Mouse (Mus musculus) kidney, embryonic 16.5 days (tissue): ENCODE measurements around the gene 1700019N19Rik. TPM values are rescaled to one million over a fixed set of nuclear protein-coding genes. Genes with fewer than 3 reads are reported as not detected.

Source experiments
- ATAC-seq: fragments of 200-750 bp; cut with Nextera tagmentation; 2 replicates; pipeline ENCODE4 v1.8.0; 2017; ENCODE audit warnings: moderate TSS enrichment; ENCODE audit not compliant: low FRiP score, low TSS enrichment
- H3K27ac ChIP-seq: fragments of 300-500 bp; sonication (generic); 2 replicates; pipeline ENCODE4 v1.5.1; 2014; ENCODE audit warnings: low read length
- H3K27me3 ChIP-seq: fragments of 300-500 bp; sonication (generic); 2 replicates; pipeline ENCODE4 v1.6.1; 2014; ENCODE audit warnings: low read length, control low read depth, mixed read lengths; ENCODE audit not compliant: insufficient read depth
- H3K36me3 ChIP-seq: fragments of 300-500 bp; sonication (generic); 2 replicates; pipeline ENCODE4 v1.6.1; 2014; ENCODE audit warnings: low read length, control low read depth, mixed read lengths; ENCODE audit not compliant: insufficient read depth
- H3K4me1 ChIP-seq: fragments of 300-500 bp; sonication (generic); 2 replicates; pipeline ENCODE4 v1.6.1; 2014; ENCODE audit warnings: low read length, control low read depth, mixed read lengths; ENCODE audit not compliant: insufficient read depth
- H3K4me2 ChIP-seq: fragments of 300-500 bp; sonication (generic); replicated peaks from 2 replicates; pipeline ENCODE4 v1.6.1; 2014; ENCODE audit warnings: low read depth, low read length
- H3K4me3 ChIP-seq: fragments of 300-500 bp; sonication (generic); 2 replicates; pipeline ENCODE4 v1.5.1; 2014; ENCODE audit warnings: mild to moderate bottlenecking, low read length
- H3K9ac ChIP-seq: fragments of 300-500 bp; sonication (generic); replicated peaks from 2 replicates; pipeline ENCODE4 v1.6.1; 2014; ENCODE audit warnings: low read length
- H3K9me3 ChIP-seq: fragments of 300-500 bp; sonication (generic); 2 replicates; pipeline ENCODE4 v1.6.1; 2016; ENCODE audit warnings: low read length, control low read depth
- WGBS: fragments of 180-500 bp; shearing (Covaris S2); extraction: QIAGEN DNeasy Blood & Tissue Kit; methylation state at CpG from one replicate; pipeline ENCODE4 v1.1.7; 2014; 5-methylcytosine and 5-hydroxymethylcytosine counted together
- polyA plus RNA-seq: library from polyadenylated mRNA; unstranded; fragments of >200 nt; fragmentation: Nextera tagmentation; extraction: Ambion mirVana; gene quantifications from 2 replicates; pipeline ENCODE4 v1.2.1, GENCODE M21; 2015

Gene 1700019N19Rik
- not detected in 2 replicates for polyA plus RNA-seq

DNA sequence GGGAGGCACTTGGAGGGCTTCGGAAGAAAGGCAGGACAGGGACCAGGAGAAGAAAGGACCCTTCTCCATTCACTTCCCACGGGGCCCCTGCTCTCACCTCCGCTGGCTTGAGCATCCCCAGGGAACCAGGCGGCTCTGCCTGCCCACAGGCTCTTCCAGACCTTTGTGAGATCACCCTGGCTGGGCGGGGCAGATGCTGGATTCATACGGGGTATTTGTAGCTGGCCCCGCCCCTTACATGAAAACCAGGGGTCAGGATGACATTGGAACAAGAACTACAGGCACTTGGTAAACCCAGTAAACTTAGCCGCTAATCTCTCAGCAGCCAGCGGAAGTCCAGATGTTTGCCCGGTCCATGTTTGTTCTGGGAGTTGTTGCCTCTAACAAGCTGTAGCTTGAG, at the start of gene 1700019N19Rik:
TSS of gene 1700019N19Rik (minus strand) at position 178 of the 400 bp plus-strand sequence.
- H3K27ac ChIP-seq, result no peak within 1 kb of the TSS
- H3K4me3 ChIP-seq, result no peak within 1 kb of the TSS
- no peaks in the 10 kb centered on the region for H3K4me1 ChIP-seq
- no peak within 1 kb of the TSS for H3K4me2 ChIP-seq
- peaks cover 3% of the 10 kb centered on the region for H3K36me3 ChIP-seq
- H3K9me3 ChIP-seq, result no peaks in the 10 kb centered on the region
- WGBS, result 60% methylated on average over 10 of the region's 10 CpGs
- no peak within 1 kb of the TSS for H3K9ac ChIP-seq
- ATAC-seq, result no peak
- H3K27me3 ChIP-seq, result no peaks in the 10 kb centered on the region

- Histone ChIP-seq H3K9ac (no peak overlapping the region), H3K9me3 (no peaks in the 10 kb centered on the region), H3K36me3 (peaks cover 5% of the 10 kb centered on the region; the same call in 1 of the 2 replicates), H3K4me2 (no peak overlapping the region), H3K4me3 (no peak overlapping the region), H3K27ac (no peak overlapping the region), H3K4me1 (peaks cover 5% of the 10 kb centered on the region; the same call in 1 of the 2 replicates), H3K27me3 (no peaks in the 10 kb centered on the region)
- WGBS, result 84% methylated on average over 3 of the region's 3 CpGs
- ATAC-seq, result no peak
Observed at GRCm38 (mm10) chr19:58843606-58844005, 49.3 kb upstream of the 1700019N19Rik start.

DNA sequence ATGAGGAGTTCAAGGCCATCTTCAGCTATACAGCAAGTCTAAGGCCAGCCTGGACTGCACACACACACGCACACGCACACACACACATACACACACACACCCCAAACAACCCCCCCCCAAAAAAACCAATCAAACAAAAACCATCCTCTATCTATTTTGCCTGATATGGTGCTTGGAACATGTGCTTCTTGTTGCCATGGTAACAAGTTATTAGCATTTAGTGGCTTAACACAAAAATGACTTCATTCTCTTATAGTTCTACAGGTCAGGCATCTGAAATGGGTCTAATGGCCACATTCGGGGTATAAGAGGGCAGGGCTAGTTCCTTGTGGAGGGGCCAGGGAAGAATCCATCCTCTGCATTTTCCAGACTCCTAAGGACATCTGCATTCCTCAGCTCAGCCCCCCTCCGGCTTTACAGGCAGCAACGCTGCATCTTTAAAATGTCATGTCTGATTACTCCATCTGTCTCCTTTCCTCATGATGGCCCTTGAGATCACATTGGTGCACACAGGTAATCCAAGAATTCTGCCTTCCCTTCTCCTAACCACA, 46.5 kb upstream of the 1700019N19Rik start:
- 85% methylated on average over 5 of the region's 5 CpGs for WGBS
- Histone ChIP-seq H3K27ac (no peak overlapping the region), H3K4me1 (peaks cover 11% of the 10 kb centered on the region; the same call in 1 of the 2 replicates), H3K9ac (no peak overlapping the region), H3K27me3 (no peaks in the 10 kb centered on the region), H3K36me3 (peaks cover 1% of the 10 kb centered on the region; the same call in 1 of the 2 replicates), H3K4me2 (no peak overlapping the region), H3K4me3 (no peak overlapping the region), H3K9me3 (no peaks in the 10 kb centered on the region)
- no peak for ATAC-seq

DNA sequence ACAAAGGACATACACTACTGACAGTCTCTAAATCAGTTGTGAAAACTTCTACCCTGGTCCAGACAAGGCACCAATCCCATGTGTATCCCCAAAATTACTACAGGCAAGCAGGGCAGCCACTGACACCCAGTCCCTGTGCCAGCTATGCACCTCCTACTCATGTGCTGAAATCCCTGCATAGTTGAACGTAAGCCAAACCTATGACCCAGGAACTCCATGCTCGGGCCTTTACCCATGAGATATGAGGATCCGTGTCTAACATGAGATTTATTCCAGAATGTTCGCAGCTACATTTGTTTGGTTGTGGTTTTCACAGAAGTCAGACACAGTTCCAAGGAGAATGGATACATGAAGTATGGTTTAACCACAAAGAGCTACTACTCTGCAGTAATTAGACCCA, 45.5 kb upstream of the 1700019N19Rik start:
- no peak overlapping the region for H3K27ac ChIP-seq
- ATAC-seq, result no peak

GRCm38 (mm10) chr19:58839345-58839744, 45.1 kb upstream of the 1700019N19Rik start:
- H3K36me3 ChIP-seq, result no peaks in the 10 kb centered on the region
- H3K27ac ChIP-seq, result peak overlapping the region; percentile 23; the same call in 1 of the 2 replicates
- WGBS, result 75% methylated on average over 3 of the region's 3 CpGs
- H3K4me1 ChIP-seq, result peaks cover 14% of the 10 kb centered on the region; the same call in 1 of the 2 replicates
- no peak overlapping the region for H3K9ac ChIP-seq
- no peaks in the 10 kb centered on the region for H3K27me3 ChIP-seq
- no peaks in the 10 kb centered on the region for H3K9me3 ChIP-seq
- no peak for ATAC-seq
- no peak overlapping the region for H3K4me2 ChIP-seq
- no peak overlapping the region for H3K4me3 ChIP-seq

More for the DNA sequence above, 45.5 kb upstream of the 1700019N19Rik start:
- Histone ChIP-seq H3K36me3 (no peaks in the 10 kb centered on the region), H3K4me1 (peaks cover 11% of the 10 kb centered on the region; the same call in 1 of the 2 replicates), H3K9ac (no peak overlapping the region), H3K9me3 (no peaks in the 10 kb centered on the region), H3K4me2 (no peak overlapping the region), H3K4me3 (no peak overlapping the region), H3K27me3 (no peaks in the 10 kb centered on the region)
- 74% methylated on average over 4 of the region's 4 CpGs for WGBS

DNA sequence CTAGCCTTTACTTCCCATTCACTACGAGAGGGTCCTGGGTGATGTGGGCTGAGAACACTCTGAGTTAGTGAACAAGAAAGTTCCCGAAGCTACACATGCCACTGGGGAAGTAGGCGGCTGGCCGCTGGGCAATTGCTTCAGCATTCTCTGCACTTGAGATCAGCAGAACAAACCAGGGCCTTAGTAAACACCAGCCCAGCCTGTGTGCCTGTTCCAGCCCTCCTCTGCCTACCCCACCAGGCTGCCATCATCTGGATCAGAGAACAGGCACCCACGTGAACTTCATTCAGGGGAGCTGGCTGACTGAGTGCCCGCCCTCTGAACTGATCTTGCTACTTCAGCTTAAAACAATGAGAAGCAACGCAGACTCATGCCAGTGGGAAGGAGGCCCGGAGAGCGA, 44.4 kb upstream of the 1700019N19Rik start:
- no peaks in the 10 kb centered on the region for H3K9me3 ChIP-seq
- no peaks in the 10 kb centered on the region for H3K27me3 ChIP-seq
- WGBS, result 65% methylated on average over 9 of the region's 9 CpGs
- no peaks in the 10 kb centered on the region for H3K36me3 ChIP-seq
- H3K9ac ChIP-seq, result no peak overlapping the region
- peaks cover 20% of the 10 kb centered on the region for H3K4me1 ChIP-seq
- peak; percentile 25; the same call in 1 of the 2 replicates for ATAC-seq
- peak overlapping the region; percentile 23 for H3K27ac ChIP-seq
- H3K4me2 ChIP-seq, result no peak overlapping the region
- no peak overlapping the region for H3K4me3 ChIP-seq

- no peaks in the 10 kb centered on the region for H3K36me3 ChIP-seq
- no peak for ATAC-seq
- 19% methylated on average over 13 of the region's 13 CpGs for WGBS
- no peak overlapping the region for H3K4me3 ChIP-seq
- no peak overlapping the region for H3K9ac ChIP-seq
- peaks cover 21% of the 10 kb centered on the region for H3K4me1 ChIP-seq
- no peak overlapping the region for H3K4me2 ChIP-seq
- H3K27ac ChIP-seq, result peak overlapping the region; percentile 22; the same call in 1 of the 2 replicates
- no peaks in the 10 kb centered on the region for H3K9me3 ChIP-seq
- no peaks in the 10 kb centered on the region for H3K27me3 ChIP-seq
Observed at GRCm38 (mm10) chr19:58833639-58834180, 39.4 kb upstream of the 1700019N19Rik start.

GRCm38 (mm10) chr19:58832988-58833387, 38.7 kb upstream of the 1700019N19Rik start:
- H3K9ac ChIP-seq, result no peak overlapping the region

GRCm38 (mm10) chr19:58831280-58831922, 37.1 kb upstream of the 1700019N19Rik start:
- no peak for ATAC-seq
- no peaks in the 10 kb centered on the region for H3K9me3 ChIP-seq
- H3K27ac ChIP-seq, result no peak overlapping the region
- H3K9ac ChIP-seq, result no peak overlapping the region
- H3K27me3 ChIP-seq, result no peaks in the 10 kb centered on the region
- H3K36me3 ChIP-seq, result no peaks in the 10 kb centered on the region
- WGBS, result 92% methylated on average over 9 of the region's 9 CpGs
- H3K4me2 ChIP-seq, result no peak overlapping the region
- H3K4me1 ChIP-seq, result peaks cover 15% of the 10 kb centered on the region
- no peak overlapping the region for H3K4me3 ChIP-seq

More at GRCm38 (mm10) chr19:58832988-58833387, 38.7 kb upstream of the 1700019N19Rik start:
- H3K9me3 ChIP-seq, result no peaks in the 10 kb centered on the region
- ATAC-seq, result no peak
- H3K4me3 ChIP-seq, result no peak overlapping the region
- WGBS, result 63% methylated on average over 2 of the region's 2 CpGs
- no peak overlapping the region for H3K4me2 ChIP-seq
- peaks cover 15% of the 10 kb centered on the region for H3K4me1 ChIP-seq
- no peaks in the 10 kb centered on the region for H3K36me3 ChIP-seq
- 0 out of 2 replicates have a peak overlapping the region, but pooled peaks have one; percentile 22 for H3K27ac ChIP-seq
- no peaks in the 10 kb centered on the region for H3K27me3 ChIP-seq

GRCm38 (mm10) chr19:58830182-58830581, 35.9 kb upstream of the 1700019N19Rik start:
- Histone ChIP-seq H3K27ac (no peak overlapping the region), H3K4me1 (peaks cover 15% of the 10 kb centered on the region), H3K4me3 (no peak overlapping the region), H3K27me3 (no peaks in the 10 kb centered on the region), H3K9ac (no peak overlapping the region), H3K4me2 (no peak overlapping the region), H3K9me3 (no peaks in the 10 kb centered on the region), H3K36me3 (no peaks in the 10 kb centered on the region)
- ATAC-seq, result no peak
- 91% methylated on average over 7 of the region's 7 CpGs for WGBS
